Mouse (Mus musculus) ovary, postnatal 14 days (tissue): ENCODE results near the gene Hmmr.

Experiments used
- DNase-seq: peaks from one replicate; pipeline ENCODE4 v3.0.0; 2022; ENCODE audit warnings: low spot score

The Hmmr gene

DNA sequence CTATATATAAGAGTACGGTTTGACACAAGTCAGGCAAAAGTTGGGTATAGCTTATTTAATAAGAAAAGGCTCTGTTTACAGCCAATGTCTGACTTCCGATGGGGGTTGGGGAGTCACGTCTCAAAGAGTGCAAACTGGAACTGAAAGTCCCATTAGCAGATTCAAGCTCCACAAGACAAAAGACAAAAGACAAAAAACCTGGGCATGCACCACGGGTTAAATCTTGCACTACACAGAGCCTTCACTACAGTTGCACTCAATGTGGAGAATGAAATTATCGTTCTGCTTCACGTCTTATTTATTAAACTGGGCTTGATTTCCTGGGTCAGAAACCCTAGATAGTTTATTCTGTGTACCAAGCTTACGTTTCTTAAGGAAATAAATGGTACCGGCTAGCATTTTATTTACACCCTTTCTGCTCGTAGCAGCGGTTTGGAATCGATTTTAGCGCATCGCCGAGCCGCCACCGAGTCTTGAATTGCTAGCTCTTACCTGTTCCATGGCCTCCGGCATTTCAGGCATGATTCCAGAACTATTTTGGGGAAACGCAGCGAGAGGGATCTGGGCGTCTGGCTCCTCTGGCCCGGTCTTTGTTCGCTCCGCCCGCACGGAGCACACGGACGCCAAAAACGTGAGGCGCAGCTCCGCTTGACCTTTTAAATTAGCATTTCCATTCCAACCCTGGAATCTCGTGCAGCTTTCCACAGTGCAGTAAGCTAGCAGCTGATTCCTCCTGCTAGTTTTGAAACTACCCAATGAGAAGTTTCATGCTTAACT, 38.7 kb downstream of the Hmmr start:
- DNase-seq, result peak; percentile 46

GRCm38 (mm10) chr11:40693366-40693951, 39.8 kb downstream of the Hmmr start:
- DNase-seq, result peak; percentile 58

DNA sequence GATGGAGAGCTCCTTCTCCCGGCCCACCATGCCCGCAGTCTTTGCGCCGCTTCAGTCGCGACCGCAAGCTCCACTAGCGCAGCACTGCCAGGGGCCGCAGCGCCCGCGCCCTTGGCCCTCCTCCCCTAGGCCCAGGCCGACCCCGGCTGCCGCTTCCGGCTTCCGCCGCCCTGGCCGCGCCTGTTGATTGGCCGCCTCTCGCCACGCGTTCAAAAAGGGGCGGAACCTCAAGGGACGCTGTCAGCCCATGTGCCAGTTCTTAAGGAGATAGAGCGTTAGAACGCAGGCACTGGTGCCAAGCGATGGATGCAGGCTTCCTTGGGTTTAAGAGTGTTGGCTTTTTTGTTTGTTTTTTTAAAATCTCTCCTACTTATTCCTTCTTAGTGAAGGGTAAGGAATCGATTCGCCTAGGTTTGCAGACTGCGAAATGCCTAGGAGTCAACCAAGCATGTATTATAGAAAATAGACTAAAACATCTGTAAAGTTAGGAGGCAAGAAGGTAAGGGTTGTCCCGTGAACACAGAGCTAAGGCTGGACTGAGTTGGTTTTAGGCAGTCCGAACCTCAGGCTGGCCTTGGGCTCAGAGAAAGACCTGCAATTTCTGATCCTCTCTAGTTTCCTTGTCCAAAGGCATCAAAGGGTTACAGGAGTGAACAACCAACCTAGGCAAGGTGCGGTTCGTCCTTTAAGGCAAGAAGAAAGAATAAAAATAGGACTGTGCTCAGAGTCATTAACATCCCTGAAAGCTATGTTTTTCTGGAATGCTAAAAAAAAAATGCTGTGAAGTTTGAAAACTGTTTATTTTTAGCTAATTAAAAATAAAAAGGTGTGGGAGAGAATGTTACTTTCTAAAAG, 40.5 kb downstream of the Hmmr start:
- peak; percentile 92 for DNase-seq

- DNase-seq, result no peak
Observed at GRCm38 (mm10) chr11:40692101-40692509, 41.1 kb downstream of the Hmmr start.

- DNase-seq, result no peak
Observed at GRCm38 (mm10) chr11:40690444-40691127, 42.6 kb downstream of the Hmmr start.

DNA sequence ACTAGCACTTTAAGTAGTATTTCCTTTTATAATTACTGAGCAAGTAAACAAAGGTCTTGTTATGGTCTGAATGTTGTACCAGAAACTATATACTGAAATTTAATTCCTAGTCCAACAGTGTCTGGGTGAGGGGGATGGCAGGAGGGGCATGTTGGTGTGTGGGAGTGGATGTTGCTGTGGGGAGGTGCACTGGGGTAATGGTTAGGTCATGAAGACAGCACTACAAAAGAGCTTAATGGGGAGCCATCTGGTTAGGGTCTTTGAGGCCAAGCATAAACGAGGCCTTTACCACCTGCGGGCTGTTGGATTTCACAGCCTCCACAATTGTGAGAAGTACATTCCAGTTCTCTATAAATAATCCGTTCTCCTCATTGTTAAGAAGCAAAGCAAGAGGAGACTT, 49.9 kb downstream of the Hmmr start:
- no peak for DNase-seq

GRCm38 (mm10) chr11:40682456-40682855, 50.8 kb downstream of the Hmmr start:
- no peak for DNase-seq

DNA sequence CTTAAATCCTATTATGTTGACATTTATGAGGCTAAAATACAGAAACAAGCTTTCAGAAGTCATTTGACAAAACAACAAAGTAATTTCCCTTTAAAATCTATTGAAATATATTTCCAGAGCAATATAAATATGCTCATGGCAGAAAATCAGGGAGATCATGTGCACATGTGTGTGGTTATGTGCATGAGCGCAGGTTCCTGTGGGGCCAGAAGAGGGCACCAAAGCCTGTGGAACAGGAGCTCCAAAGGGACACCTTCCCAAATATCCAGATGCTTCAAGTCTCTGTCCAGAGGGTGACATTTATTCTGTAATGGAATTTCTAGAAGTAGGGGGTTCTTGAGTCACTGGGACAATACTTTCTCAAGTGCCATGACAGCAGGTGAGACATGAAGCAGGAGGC, 56.1 kb downstream of the Hmmr start:
- no peak for DNase-seq

DNA sequence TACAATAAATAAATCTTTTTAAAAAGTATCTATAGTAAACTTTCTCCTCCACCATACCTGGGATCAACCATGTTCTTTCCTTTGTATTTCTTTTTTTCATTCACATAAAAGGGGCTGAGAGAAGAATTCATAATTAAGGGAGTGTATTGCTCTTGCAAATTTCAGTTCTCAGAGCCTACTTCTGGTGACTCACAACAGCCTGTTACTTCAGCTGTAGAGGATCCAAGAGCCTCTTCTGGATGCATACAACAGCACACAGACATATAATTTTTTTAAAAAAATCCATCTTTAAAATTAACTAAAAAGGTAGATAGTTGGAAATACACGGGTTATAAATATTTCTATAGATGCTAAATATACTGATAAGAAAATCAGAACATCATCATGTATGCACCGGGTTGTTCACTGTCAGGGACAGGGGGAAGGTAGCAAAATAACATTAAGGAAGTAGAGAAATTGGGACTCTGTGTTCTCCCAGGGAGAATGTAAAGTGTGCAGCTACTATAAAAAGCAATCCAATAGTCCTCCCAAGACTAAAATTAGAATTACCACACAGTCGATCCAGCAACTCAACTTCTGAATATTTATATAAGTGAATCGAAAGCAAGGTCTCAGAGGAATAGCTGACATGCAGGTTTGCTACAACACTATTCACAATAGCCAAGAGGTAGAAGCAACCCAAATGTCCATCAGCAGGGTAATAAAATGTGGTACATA, 58.0 kb downstream of the Hmmr start:
- DNase-seq, result no peak
